Mouse (Mus musculus): Measurements from ENCODE around the gene Rhoa. TPM values are rescaled to one million over a fixed set of nuclear protein-coding genes. Genes with fewer than 3 reads are reported as not detected.
A peak's percentile ranks its signal among the peaks of the same experiment; 100 is the strongest.

Rhoa gene
- polyA plus RNA-seq, 1 experiment from 2014 or later: 556 TPM

DNA sequence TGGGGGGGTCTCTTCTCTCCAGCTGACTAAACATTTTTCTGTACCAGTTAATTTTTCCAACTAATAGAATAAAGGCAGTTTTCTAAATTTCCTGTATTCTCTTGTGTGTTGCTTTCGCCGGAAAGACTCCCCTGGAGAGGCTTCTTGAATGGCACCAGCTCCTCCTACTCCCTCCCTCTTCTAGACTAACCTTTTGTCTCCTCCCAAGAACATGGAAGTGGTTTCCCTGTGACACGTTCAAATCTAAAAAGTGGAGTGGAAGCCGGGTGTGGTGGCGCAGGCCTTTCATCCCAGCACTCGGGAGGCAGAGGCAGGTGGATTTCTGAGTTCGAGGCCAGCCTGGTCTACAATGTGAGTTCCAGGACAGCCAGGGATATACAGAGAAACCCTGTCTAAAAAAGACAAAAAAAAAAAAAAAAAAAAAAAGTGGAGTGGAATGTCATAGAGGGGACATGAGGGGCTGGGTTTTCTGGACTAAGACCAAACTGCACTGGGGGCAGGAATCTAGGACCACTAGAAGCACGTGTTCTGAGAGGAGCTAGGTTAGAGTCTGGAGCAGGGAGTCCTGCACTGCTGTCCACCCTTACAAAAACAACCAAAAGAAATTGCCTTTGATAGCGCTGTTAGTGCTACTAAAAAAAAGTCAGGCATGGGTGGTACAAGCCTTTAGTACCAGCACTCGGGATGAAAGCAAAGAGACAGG, 32.1 kb downstream of the Rhoa start:
- WGBS: 65% methylated on average over 10 of the region's 10 CpGs
- Histone ChIP-seq H3K4me3 (ENCODE audit: low read length) (no peak overlapping the region), H3K9ac (ENCODE audit: low read length) (no peak overlapping the region)

DNA sequence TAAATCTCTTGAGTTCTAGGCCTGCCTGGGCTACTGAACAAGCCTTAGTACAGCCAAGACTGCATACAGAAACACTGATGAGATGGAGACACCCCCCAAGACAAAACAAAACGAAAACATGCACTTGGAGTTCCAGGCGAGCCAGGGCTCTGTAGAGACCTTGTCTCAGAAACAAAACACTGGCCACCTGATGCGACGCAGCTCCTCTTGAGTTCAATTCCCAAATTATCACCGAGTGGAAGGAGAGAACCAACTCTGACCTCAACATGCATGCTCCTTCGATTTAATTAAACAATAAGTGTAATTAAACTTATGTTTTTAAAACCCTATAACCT, 32.6 kb downstream of the Rhoa start:
- Histone ChIP-seq H3K4me1 (replicated peaks; ENCODE audit: control insufficient read depth, insufficient read depth, low read length) (peaks cover 28% of the 10 kb centered on the region), H3K27me3 (ENCODE audit: control insufficient read depth, insufficient read depth, low read depth, low read length) (no peaks in the 10 kb centered on the region), H3K4me3 (ENCODE audit: low read length) (peak overlapping the region; percentile 65), H3K36me3 (ENCODE audit: control insufficient read depth, insufficient read depth, low read length) (peaks cover 31% of the 10 kb centered on the region), H3K9me3 (ENCODE audit: control insufficient read depth, low read length) (no peaks in the 10 kb centered on the region), H3K27ac (ENCODE audit: low read length) (peak overlapping the region; percentile 95), H3K4me2 (ENCODE audit: low read depth, low read length) (peak overlapping the region; percentile 68), H3K9ac (ENCODE audit: low read length) (peak overlapping the region; percentile 93)
- no peak for ATAC-seq (ENCODE audit: low read depth)
- 25% methylated on average over 6 of the region's 6 CpGs for WGBS

More for the DNA sequence above, 32.1 kb downstream of the Rhoa start:
- peak overlapping the region; percentile 68 for H3K4me2 ChIP-seq (ENCODE audit: low read depth, low read length)
- H3K27ac ChIP-seq (ENCODE audit: low read length): peak overlapping the region; percentile 95
- ATAC-seq (ENCODE audit: low read depth): no peak
- H3K27me3 ChIP-seq (ENCODE audit: control insufficient read depth, insufficient read depth, low read depth, low read length): no peaks in the 10 kb centered on the region
- peaks cover 34% of the 10 kb centered on the region for H3K36me3 ChIP-seq (ENCODE audit: control insufficient read depth, insufficient read depth, low read length)
- no peaks in the 10 kb centered on the region for H3K9me3 ChIP-seq (ENCODE audit: control insufficient read depth, low read length)
- peaks cover 28% of the 10 kb centered on the region for H3K4me1 ChIP-seq (replicated peaks; ENCODE audit: control insufficient read depth, insufficient read depth, low read length)

DNA sequence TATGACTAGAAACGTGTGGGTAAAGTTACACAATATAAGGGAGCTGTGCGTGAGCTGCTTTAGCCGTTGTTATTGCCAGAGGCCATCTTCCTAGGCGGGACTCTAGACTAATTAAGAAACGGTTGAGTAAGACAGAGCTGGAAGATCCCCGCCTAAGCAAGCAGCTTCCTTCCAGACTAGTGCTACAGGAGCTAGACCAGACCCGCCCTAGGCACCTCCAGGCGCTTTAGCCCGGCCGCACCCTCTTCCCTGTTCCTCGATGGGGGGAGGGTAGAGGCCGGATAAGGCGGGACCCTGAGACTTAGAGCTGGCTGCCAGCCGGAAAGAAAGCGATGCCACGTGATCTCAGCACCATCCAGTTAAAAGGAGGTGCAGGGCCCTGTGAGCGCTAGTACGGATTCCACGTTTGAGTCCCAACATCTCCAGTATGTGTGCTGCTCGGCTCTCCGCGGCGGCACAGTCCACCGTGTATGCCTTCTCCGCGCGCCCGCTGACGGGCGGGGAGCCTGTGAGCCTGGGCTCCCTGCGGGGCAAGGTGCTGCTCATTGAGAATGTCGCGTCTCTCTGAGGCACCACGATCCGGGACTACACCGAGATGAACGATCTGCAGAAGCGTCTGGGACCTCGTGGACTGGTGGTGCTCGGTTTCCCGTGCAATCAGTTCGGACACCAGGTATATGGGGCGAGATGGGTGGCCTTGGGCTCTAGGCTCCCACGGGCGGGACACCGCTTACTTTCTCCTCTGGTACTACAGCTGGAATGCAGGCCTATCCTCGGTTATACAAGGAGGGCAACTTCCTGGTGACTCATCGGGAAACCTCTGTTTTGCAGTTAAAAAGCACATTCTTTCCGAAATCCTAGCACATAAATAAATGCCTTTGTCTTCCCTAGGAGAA, 33.2 kb downstream of the Rhoa start, which contains the start of gene Gpx1:
Gene Gpx1, plus strand, starts transcription at position 18 of the 896 bp plus-strand sequence.
- under 1% methylated on average over 49 of the region's 49 CpGs for WGBS
- H3K9me3 ChIP-seq (ENCODE audit: control insufficient read depth, low read length): no peaks in the 10 kb centered on the region
- H3K4me2 ChIP-seq (ENCODE audit: low read depth, low read length): peak within 1 kb of the TSS; percentile 68
- ATAC-seq (ENCODE audit: low read depth): peak; percentile 98
- peak within 1 kb of the TSS; percentile 93 for H3K9ac ChIP-seq (ENCODE audit: low read length)
- H3K27ac ChIP-seq (ENCODE audit: low read length): peak within 1 kb of the TSS; percentile 95
- H3K36me3 ChIP-seq (ENCODE audit: control insufficient read depth, insufficient read depth, low read length): peaks cover 25% of the 10 kb centered on the region
- no peaks in the 10 kb centered on the region for H3K27me3 ChIP-seq (ENCODE audit: control insufficient read depth, insufficient read depth, low read depth, low read length)
- H3K4me3 ChIP-seq (ENCODE audit: low read length): peak within 1 kb of the TSS; percentile 65
- peaks cover 28% of the 10 kb centered on the region for H3K4me1 ChIP-seq (replicated peaks; ENCODE audit: control insufficient read depth, insufficient read depth, low read length)

DNA sequence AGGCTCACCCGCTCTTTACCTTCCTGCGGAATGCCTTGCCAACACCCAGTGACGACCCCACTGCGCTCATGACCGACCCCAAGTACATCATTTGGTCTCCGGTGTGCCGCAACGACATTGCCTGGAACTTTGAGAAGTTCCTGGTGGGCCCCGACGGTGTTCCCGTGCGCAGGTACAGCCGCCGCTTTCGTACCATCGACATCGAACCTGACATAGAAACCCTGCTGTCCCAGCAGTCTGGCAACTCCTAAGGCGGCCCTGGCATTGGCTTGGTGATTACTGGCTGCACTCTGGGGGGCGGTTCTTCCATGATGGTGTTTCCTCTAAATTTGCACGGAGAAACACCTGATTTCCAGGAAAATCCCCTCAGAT, 33.9 kb downstream of the Rhoa start:
- Histone ChIP-seq H3K27ac (ENCODE audit: low read length) (peak overlapping the region; percentile 95), H3K4me2 (ENCODE audit: low read depth, low read length) (peak overlapping the region; percentile 68)
- 10% methylated on average over 20 of the region's 20 CpGs for WGBS

DNA sequence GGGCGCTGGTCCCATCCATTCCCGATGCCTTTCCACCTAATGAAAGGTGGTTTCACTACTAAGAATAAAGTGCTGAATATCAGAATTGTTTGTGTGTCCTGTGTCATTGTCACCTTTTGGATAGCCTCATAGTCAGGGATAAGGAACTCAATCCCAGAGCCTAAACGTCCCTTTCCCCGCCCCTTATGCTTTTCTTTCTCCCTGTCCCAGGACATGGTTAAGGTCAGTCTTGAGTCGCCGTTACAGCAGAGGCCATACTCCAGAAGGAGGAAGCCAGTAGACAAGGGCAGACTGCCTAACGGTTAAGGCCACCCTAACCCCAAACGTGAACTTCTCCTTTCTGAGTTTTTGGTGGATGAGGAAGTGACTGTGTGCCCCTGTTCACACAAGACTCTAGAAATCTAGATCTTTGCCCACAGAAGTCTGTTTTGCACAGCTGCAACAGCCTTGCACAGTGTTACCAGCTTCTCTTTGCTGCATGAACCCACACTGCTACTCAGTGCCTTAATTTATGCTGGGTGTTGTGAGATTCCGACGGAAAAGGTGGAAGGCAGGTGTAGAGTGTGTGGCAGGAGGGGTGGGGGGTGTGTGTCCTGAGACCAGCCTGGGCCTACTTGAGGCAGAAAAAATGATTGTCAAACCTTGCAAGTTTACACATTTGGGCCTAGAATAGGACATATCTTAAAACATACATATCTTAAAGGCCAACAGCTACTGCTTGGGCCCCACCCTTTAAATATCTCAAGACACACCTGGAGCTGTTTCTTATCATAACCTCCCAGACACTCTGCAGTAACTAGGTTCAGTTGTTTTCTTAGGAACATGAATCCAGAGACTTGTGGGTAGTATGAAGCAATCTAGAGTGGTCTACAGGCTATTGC, 34.6 kb downstream of the Rhoa start:
- H3K27ac ChIP-seq (ENCODE audit: low read length): peak overlapping the region; percentile 95
- H3K27me3 ChIP-seq (ENCODE audit: control insufficient read depth, insufficient read depth, low read depth, low read length): no peaks in the 10 kb centered on the region
- 37% methylated on average over 10 of the region's 10 CpGs for WGBS
- H3K36me3 ChIP-seq (ENCODE audit: control insufficient read depth, insufficient read depth, low read length): peaks cover 11% of the 10 kb centered on the region
- H3K9ac ChIP-seq (ENCODE audit: low read length): peak overlapping the region; percentile 93
- H3K9me3 ChIP-seq (ENCODE audit: control insufficient read depth, low read length): no peaks in the 10 kb centered on the region
- ATAC-seq (ENCODE audit: low read depth): no peak
- peak overlapping the region; percentile 65 for H3K4me3 ChIP-seq (ENCODE audit: low read length)
- peak overlapping the region; percentile 68 for H3K4me2 ChIP-seq (ENCODE audit: low read depth, low read length)
- peaks cover 28% of the 10 kb centered on the region for H3K4me1 ChIP-seq (replicated peaks; ENCODE audit: control insufficient read depth, insufficient read depth, low read length)

More for the DNA sequence above, 33.9 kb downstream of the Rhoa start:
- Histone ChIP-seq H3K27me3 (ENCODE audit: control insufficient read depth, insufficient read depth, low read depth, low read length) (no peaks in the 10 kb centered on the region), H3K4me1 (replicated peaks; ENCODE audit: control insufficient read depth, insufficient read depth, low read length) (peaks cover 28% of the 10 kb centered on the region), H3K9ac (ENCODE audit: low read length) (peak overlapping the region; percentile 93), H3K36me3 (ENCODE audit: control insufficient read depth, insufficient read depth, low read length) (peaks cover 18% of the 10 kb centered on the region), H3K4me3 (ENCODE audit: low read length) (peak overlapping the region; percentile 65), H3K9me3 (ENCODE audit: control insufficient read depth, low read length) (no peaks in the 10 kb centered on the region)
- no peak for ATAC-seq (ENCODE audit: low read depth)

DNA sequence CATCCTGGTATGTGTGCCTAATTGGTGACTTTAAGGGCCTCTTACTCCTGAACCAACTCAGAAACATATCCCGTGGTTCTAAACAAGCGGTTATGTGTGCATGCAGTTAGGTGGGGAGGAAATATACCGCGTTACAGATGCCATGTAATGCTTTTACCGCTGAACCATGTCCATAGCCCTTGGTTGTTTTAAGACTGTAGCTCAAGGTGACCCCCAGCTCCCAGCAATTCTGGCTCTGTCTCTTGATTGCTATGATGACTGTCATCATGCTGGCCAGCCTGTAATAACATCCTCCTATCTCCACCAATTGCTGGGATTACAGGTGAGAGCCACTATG, 35.2 kb downstream of the Rhoa start:
- Histone ChIP-seq H3K27ac (ENCODE audit: low read length) (peak overlapping the region; percentile 59), H3K9ac (ENCODE audit: low read length) (0 out of 2 replicates have a peak overlapping the region, but pooled peaks have one; percentile 93), H3K4me1 (replicated peaks; ENCODE audit: control insufficient read depth, insufficient read depth, low read length) (peaks cover 28% of the 10 kb centered on the region), H3K4me2 (ENCODE audit: low read depth, low read length) (peak overlapping the region; percentile 68), H3K36me3 (ENCODE audit: control insufficient read depth, insufficient read depth, low read length) (peaks cover 6% of the 10 kb centered on the region), H3K9me3 (ENCODE audit: control insufficient read depth, low read length) (no peaks in the 10 kb centered on the region), H3K27me3 (ENCODE audit: control insufficient read depth, insufficient read depth, low read depth, low read length) (no peaks in the 10 kb centered on the region), H3K4me3 (ENCODE audit: low read length) (peak overlapping the region; percentile 65; the same call in 1 of the 2 replicates)
- WGBS: 82% methylated on average over 5 of the region's 5 CpGs
- ATAC-seq (ENCODE audit: low read depth): no peak

DNA sequence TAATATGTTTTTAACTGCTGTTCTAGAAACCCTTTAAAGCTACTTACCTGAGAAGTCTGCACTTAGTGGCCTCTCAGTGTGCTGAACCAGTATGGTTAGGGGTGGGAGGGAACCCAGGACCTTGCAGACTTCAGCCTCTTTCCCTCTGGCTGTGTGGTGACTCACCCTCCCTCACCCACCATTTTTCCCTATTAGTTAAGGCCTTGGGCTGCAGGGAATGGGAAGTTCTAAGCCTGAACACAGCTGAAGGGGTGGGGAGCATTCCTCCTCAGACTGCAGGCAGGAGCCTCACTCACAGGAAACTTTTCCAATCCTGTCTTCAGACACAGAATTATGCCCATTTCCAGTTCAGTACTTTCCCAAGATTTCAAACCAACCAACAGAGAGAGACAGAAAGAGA, 35.9 kb downstream of the Rhoa start:
- H3K4me1 ChIP-seq (replicated peaks; ENCODE audit: control insufficient read depth, insufficient read depth, low read length): peaks cover 29% of the 10 kb centered on the region
- no peaks in the 10 kb centered on the region for H3K9me3 ChIP-seq (ENCODE audit: control insufficient read depth, low read length)
- H3K27me3 ChIP-seq (ENCODE audit: control insufficient read depth, insufficient read depth, low read depth, low read length): no peaks in the 10 kb centered on the region
- H3K36me3 ChIP-seq (ENCODE audit: control insufficient read depth, insufficient read depth, low read length): peaks cover 4% of the 10 kb centered on the region
- no peak for ATAC-seq (ENCODE audit: low read depth)
- H3K4me3 ChIP-seq (ENCODE audit: low read length): no peak overlapping the region
- H3K9ac ChIP-seq (ENCODE audit: low read length): no peak overlapping the region
- H3K4me2 ChIP-seq (ENCODE audit: low read depth, low read length): no peak overlapping the region
- H3K27ac ChIP-seq (ENCODE audit: low read length): peak overlapping the region; percentile 28; the same call in 1 of the 2 replicates

DNA sequence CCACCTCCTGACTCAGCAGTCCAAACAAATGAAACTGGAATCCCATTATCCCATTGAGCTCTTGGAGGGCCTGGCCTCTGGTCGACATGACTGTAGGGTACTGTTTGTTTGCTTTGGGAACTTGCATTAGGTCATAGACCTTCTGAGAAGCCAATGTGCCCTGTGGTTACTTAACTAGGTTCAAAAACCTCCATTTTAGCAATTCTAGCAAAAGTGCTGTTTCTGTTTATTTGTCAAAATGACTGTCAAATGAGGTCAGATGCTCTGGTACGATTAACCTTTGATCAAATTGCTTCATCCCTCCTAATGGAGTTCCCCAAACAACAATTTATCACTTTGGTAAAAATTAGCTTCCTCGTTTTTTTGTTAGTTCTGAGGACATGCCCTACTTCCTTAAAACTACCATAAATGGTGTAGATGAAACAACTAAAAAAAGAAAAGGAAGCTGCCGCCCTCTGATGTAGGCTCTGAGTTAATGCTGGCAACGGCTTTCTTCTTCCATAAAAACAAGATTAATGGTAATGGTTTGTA, 36.4 kb downstream of the Rhoa start:
- Histone ChIP-seq H3K4me1 (replicated peaks; ENCODE audit: control insufficient read depth, insufficient read depth, low read length) (peaks cover 31% of the 10 kb centered on the region), H3K4me2 (ENCODE audit: low read depth, low read length) (no peak overlapping the region), H3K27me3 (ENCODE audit: control insufficient read depth, insufficient read depth, low read depth, low read length) (no peaks in the 10 kb centered on the region), H3K9me3 (ENCODE audit: control insufficient read depth, low read length) (no peaks in the 10 kb centered on the region), H3K36me3 (ENCODE audit: control insufficient read depth, insufficient read depth, low read length) (peaks cover 4% of the 10 kb centered on the region), H3K27ac (ENCODE audit: low read length) (peak overlapping the region; percentile 51), H3K4me3 (ENCODE audit: low read length) (no peak overlapping the region), H3K9ac (ENCODE audit: low read length) (no peak overlapping the region)
- 26% methylated on average over 5 of the region's 5 CpGs for WGBS
- no peak for ATAC-seq (ENCODE audit: low read depth)
